Mouse (Mus musculus) midbrain, embryonic 16.5 days (tissue): ENCODE results near the gene Recql. TPM values are rescaled to one million over a fixed set of nuclear protein-coding genes. Genes with fewer than 3 reads are reported as not detected.

ENCODE experiments used
- ATAC-seq: fragments of 200-750 bp; cut with Nextera tagmentation; 2 replicates; pipeline ENCODE4 v1.8.0; 2017; ENCODE audit warnings: moderate TSS enrichment
- H3K27ac ChIP-seq: fragments of 300-500 bp; sonication (generic); 2 replicates; pipeline ENCODE4 v1.5.1; 2014; ENCODE audit warnings: mild to moderate bottlenecking, low read length, mixed read lengths
- H3K27me3 ChIP-seq: fragments of 300-500 bp; sonication (generic); 2 replicates; pipeline ENCODE4 v1.6.1; 2014; ENCODE audit warnings: low read depth, low read length, mixed read lengths; ENCODE audit not compliant: control insufficient read depth, insufficient read depth
- H3K36me3 ChIP-seq: fragments of 300-500 bp; sonication (generic); 2 replicates; pipeline ENCODE4 v1.6.1; 2014; ENCODE audit warnings: mild to moderate bottlenecking, low read length, moderate library complexity, mixed read lengths; ENCODE audit not compliant: control insufficient read depth, insufficient read depth
- H3K4me1 ChIP-seq: fragments of 300-500 bp; sonication (generic); 2 replicates; pipeline ENCODE4 v1.6.1; 2014; ENCODE audit warnings: mild to moderate bottlenecking, low read length, mixed read lengths; ENCODE audit not compliant: control insufficient read depth, insufficient read depth
- H3K4me2 ChIP-seq: fragments of 300-500 bp; sonication (generic); 2 replicates; pipeline ENCODE4 v1.6.1; 2014; ENCODE audit warnings: mild to moderate bottlenecking, low read length, mixed read lengths
- H3K4me3 ChIP-seq: fragments of 300-500 bp; sonication (generic); 2 replicates; pipeline ENCODE4 v1.5.1; 2014; ENCODE audit warnings: low read depth, mild to moderate bottlenecking, low read length, moderate library complexity, mixed read lengths
- H3K9ac ChIP-seq: fragments of 300-500 bp; sonication (generic); 2 replicates; pipeline ENCODE4 v1.6.1; 2014; ENCODE audit warnings: low read depth, low read length, mixed read lengths
- H3K9me3 ChIP-seq: fragments of 300-500 bp; sonication (generic); replicated peaks from 2 replicates; pipeline ENCODE4 v1.6.1; 2014; ENCODE audit warnings: mild to moderate bottlenecking, low read length, mixed read lengths; ENCODE audit not compliant: control insufficient read depth, poor library complexity, severe bottlenecking
- WGBS: fragments of 180-500 bp; shearing (Covaris S2); extraction: QIAGEN DNeasy Blood & Tissue Kit; methylation state at CpG from one replicate; pipeline ENCODE4 v1.1.7; 2014; 5-methylcytosine and 5-hydroxymethylcytosine counted together
- polyA plus RNA-seq: library from polyadenylated mRNA; unstranded; fragments of >200 nt; fragmentation: Nextera tagmentation; extraction: Ambion mirVana; gene quantifications from 2 replicates; pipeline ENCODE4 v1.2.1, GENCODE M21; 2015

Gene Recql
- 25.6 and 27.4 TPM in 2 replicates for polyA plus RNA-seq

GRCm38 (mm10) chr6:142387011-142387754 lies at the start of gene Recql, which contains the start of gene Golt1b:
TSS of gene Recql (minus strand) at chr6:142387087.
TSS of gene Golt1b (plus strand) at chr6:142387221.
- no peaks in the 10 kb centered on the region for H3K27me3 ChIP-seq
- H3K4me3 ChIP-seq: peak within 1 kb of the TSS; percentile 100
- peak within 1 kb of the TSS; percentile 90 for H3K9ac ChIP-seq
- peak within 1 kb of the TSS; percentile 58 for H3K27ac ChIP-seq
- peak within 1 kb of the TSS; percentile 86 for H3K4me2 ChIP-seq
- H3K9me3 ChIP-seq: no peaks in the 10 kb centered on the region
- H3K4me1 ChIP-seq: peaks cover 24% of the 10 kb centered on the region
- 1% methylated on average over 86 of the region's 87 CpGs for WGBS
- no peaks in the 10 kb centered on the region for H3K36me3 ChIP-seq
- ATAC-seq: peak; percentile 100

GRCm38 (mm10) chr6:142429072-142429471 lies 42.2 kb upstream of the Recql start:
- H3K4me1 ChIP-seq: no peaks in the 10 kb centered on the region
- no peak overlapping the region for H3K4me3 ChIP-seq
- H3K27ac ChIP-seq: no peak overlapping the region
- no peak for ATAC-seq
- no peak overlapping the region for H3K4me2 ChIP-seq
- no peak overlapping the region for H3K9ac ChIP-seq
- no peaks in the 10 kb centered on the region for H3K27me3 ChIP-seq
- H3K36me3 ChIP-seq: no peaks in the 10 kb centered on the region
- H3K9me3 ChIP-seq: no peaks in the 10 kb centered on the region

DNA sequence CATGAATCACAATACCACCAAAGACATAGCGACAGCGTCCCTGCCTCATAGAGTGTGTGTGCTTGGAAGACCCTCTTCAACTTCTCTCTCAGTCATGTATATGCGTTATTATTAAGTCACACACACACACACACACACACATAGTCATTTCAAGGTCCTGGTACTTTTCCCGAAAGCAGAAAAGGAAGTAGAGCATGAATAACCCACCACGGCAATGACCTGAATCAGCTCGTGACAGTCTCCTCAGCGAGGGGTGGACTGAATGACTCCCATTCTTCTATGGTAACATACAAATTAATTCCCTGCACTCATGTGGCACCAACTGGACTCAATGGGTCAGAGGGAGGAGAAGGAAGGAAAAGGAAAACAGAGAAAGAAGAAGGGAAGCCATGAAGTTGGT lies 38.1 kb upstream of the Recql start:
- WGBS: 69% methylated on average over 7 of the region's 7 CpGs
- Histone ChIP-seq H3K4me3 (no peak overlapping the region), H3K4me1 (no peaks in the 10 kb centered on the region), H3K36me3 (no peaks in the 10 kb centered on the region), H3K9me3 (no peaks in the 10 kb centered on the region), H3K4me2 (no peak overlapping the region), H3K27me3 (no peaks in the 10 kb centered on the region), H3K27ac (no peak overlapping the region), H3K9ac (no peak overlapping the region)
- no peak for ATAC-seq

- Histone ChIP-seq H3K36me3 (no peaks in the 10 kb centered on the region), H3K9ac (peak overlapping the region; percentile 69), H3K9me3 (no peaks in the 10 kb centered on the region), H3K27me3 (peaks cover 9% of the 10 kb centered on the region), H3K4me3 (peak overlapping the region; percentile 41), H3K4me1 (peaks cover 7% of the 10 kb centered on the region), H3K4me2 (peak overlapping the region; percentile 71), H3K27ac (no peak overlapping the region)
- under 1% methylated on average over 18 of the region's 24 CpGs for WGBS
- ATAC-seq: peak; percentile 76
Observed at GRCm38 (mm10) chr6:142414597-142414996, 27.7 kb upstream of the Recql start.

- Histone ChIP-seq H3K4me3 (no peak overlapping the region; the same call in 1 of the 2 replicates), H3K9ac (no peak overlapping the region), H3K4me2 (peak overlapping the region; percentile 71), H3K4me1 (peaks cover 7% of the 10 kb centered on the region), H3K27ac (no peak overlapping the region), H3K27me3 (peaks cover 9% of the 10 kb centered on the region), H3K9me3 (no peaks in the 10 kb centered on the region), H3K36me3 (no peaks in the 10 kb centered on the region)
- ATAC-seq: peak; percentile 8; the same call in 1 of the 2 replicates
- 19% methylated on average over 12 of the region's 12 CpGs for WGBS
Observed at GRCm38 (mm10) chr6:142413845-142414244, 27.0 kb upstream of the Recql start.

DNA sequence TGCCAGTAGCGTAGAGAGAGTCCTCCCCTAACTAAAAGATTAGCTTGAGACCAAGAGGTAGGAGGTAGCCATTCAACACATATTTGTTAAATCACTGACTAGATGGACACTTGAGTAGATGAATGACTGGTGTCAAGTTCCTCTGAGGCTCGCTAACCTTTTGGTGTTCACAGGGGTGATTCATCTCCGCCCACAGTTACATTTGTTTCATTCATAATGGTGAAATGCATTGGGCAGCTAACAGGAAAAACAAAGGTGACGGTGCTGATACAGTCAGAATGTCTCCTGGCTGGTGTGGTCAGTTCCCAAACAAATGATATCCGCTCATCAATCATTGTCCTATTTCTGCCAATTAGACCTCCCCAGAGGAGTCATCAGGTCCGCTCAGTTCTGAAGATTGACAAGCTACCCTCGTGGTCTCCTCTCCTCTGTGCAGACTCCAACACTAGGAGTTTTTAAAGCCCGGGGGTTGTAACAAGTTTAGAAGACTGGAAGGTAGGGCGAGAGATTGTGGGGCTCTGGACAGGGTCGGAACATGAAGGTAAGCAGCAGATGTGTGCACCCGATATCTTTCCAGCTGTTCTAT lies 26.1 kb upstream of the Recql start, which contains the start of gene Spx:
TSS of gene Spx (plus strand) at position 536 of the 586 bp plus-strand sequence.
- no peaks in the 10 kb centered on the region for H3K36me3 ChIP-seq
- peaks cover 7% of the 10 kb centered on the region for H3K4me1 ChIP-seq
- H3K4me3 ChIP-seq: peak within 1 kb of the TSS; percentile 41; the same call in 1 of the 2 replicates
- H3K27me3 ChIP-seq: peaks cover 9% of the 10 kb centered on the region
- no peak within 1 kb of the TSS for H3K9ac ChIP-seq
- WGBS: 71% methylated on average over 11 of the region's 11 CpGs
- no peak for ATAC-seq
- peak within 1 kb of the TSS; percentile 71 for H3K4me2 ChIP-seq
- no peaks in the 10 kb centered on the region for H3K9me3 ChIP-seq
- no peak within 1 kb of the TSS for H3K27ac ChIP-seq

DNA sequence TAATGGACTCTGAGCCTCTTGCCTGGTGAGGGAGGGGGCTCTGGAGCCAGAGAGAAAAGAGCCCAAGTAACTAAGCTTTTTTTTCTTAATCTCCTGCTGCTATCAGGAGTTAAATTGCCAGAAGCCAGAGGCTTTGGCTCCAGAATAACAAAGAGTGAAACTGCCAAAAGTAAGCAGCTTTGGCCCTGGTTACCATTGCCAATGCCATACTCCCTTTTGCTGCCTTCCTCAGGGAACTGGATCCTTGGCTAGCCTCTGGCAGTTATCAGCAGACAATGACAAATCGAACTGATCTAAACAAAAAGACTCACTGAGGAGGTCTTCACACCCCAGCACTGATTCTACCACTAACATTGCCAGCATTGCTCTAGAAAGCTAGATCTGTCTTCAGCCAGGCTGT lies 24.3 kb upstream of the Recql start:
- Histone ChIP-seq H3K9ac (no peak overlapping the region), H3K27ac (no peak overlapping the region), H3K27me3 (peaks cover 9% of the 10 kb centered on the region), H3K36me3 (no peaks in the 10 kb centered on the region), H3K4me1 (peaks cover 7% of the 10 kb centered on the region), H3K9me3 (no peaks in the 10 kb centered on the region), H3K4me2 (no peak overlapping the region), H3K4me3 (no peak overlapping the region)
- ATAC-seq: peak; percentile 32; the same call in 1 of the 2 replicates
- 12% methylated on average over 1 of the region's 1 CpGs for WGBS

GRCm38 (mm10) chr6:142395756-142396155 lies 8.9 kb upstream of the Recql start:
- 94% methylated on average over 6 of the region's 6 CpGs for WGBS
- Histone ChIP-seq H3K27me3 (no peaks in the 10 kb centered on the region), H3K4me1 (no peaks in the 10 kb centered on the region), H3K9me3 (no peaks in the 10 kb centered on the region), H3K4me3 (no peak overlapping the region), H3K4me2 (no peak overlapping the region), H3K9ac (no peak overlapping the region), H3K27ac (no peak overlapping the region), H3K36me3 (peaks cover 14% of the 10 kb centered on the region)
- ATAC-seq: no peak

DNA sequence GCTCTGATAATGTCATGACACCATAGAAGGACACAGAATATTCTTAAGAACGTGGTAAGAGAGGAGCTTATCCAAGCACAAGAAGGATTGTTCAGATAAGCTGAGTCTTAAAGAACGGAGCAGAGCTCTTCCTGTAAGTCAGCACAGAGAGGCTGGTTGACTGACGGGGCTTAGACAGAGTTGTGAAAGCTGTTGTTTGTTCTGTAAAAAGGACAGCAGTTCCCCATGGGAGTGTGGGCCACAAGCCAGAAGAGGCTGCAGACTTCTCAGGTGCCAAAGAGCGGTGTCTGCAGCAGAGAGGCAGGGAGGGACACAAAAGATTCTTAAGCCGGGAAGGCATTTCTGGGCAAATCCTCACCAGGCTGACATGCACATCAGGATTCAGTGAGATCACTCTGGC lies 7.8 kb upstream of the Recql start:
- Histone ChIP-seq H3K4me2 (no peak overlapping the region), H3K9me3 (no peaks in the 10 kb centered on the region), H3K9ac (no peak overlapping the region), H3K4me1 (no peaks in the 10 kb centered on the region), H3K27me3 (no peaks in the 10 kb centered on the region), H3K27ac (no peak overlapping the region), H3K4me3 (no peak overlapping the region), H3K36me3 (peaks cover 9% of the 10 kb centered on the region)
- 79% methylated on average over 5 of the region's 5 CpGs for WGBS
- ATAC-seq: no peak
